Mouse (Mus musculus) limb, embryonic 10.5 days (tissue): ENCODE data around the gene Dcaf15. TPM values are rescaled to one million over a fixed set of nuclear protein-coding genes. Genes with fewer than 3 reads are reported as not detected.

Source experiments
- DNase-seq: peaks from one replicate; pipeline ENCODE4 v3.0.0-alpha.2; 2017; ENCODE audit warnings: low spot score
- H3K27ac ChIP-seq: fragments of 300-500 bp; sonication (generic); 2 replicates; pipeline ENCODE4 v1.5.1; 2016; ENCODE audit warnings: mild to moderate bottlenecking
- H3K27me3 ChIP-seq: fragments of 300-500 bp; sonication (generic); 2 replicates; pipeline ENCODE4 v1.6.1; 2016; ENCODE audit warnings: low read depth, mild to moderate bottlenecking; ENCODE audit not compliant: poor library complexity, severe bottlenecking
- H3K36me3 ChIP-seq: fragments of 300-500 bp; sonication (generic); 2 replicates; pipeline ENCODE4 v1.6.1; 2016; ENCODE audit warnings: mild to moderate bottlenecking, moderate library complexity
- H3K4me1 ChIP-seq: fragments of 300-500 bp; sonication (generic); 2 replicates; pipeline ENCODE4 v1.6.1; 2016
- H3K4me3 ChIP-seq: fragments of 300-500 bp; sonication (generic); 2 replicates; pipeline ENCODE4 v1.5.1; 2016; ENCODE audit warnings: mild to moderate bottlenecking, moderate library complexity
- H3K9me3 ChIP-seq: fragments of 300-500 bp; sonication (generic); replicated peaks from 2 replicates; pipeline ENCODE4 v1.6.1; 2016; ENCODE audit warnings: mild to moderate bottlenecking
- WGBS: fragments of 180-500 bp; shearing (Covaris S2); methylation state at CpG from one replicate; pipeline ENCODE4 v1.1.7; 2016; 5-methylcytosine and 5-hydroxymethylcytosine counted together
- microRNA counts: library from miRNA; unstranded; fragments of <30 nt; microRNA quantifications from one replicate; lab custom pipeline; 2017
- microRNA-seq: library from miRNA; unstranded; fragments of <30 nt; microRNA quantifications from one replicate; pipeline ENCODE4, GENCODE M21; 2017
- polyA plus RNA-seq: library from polyadenylated mRNA; unstranded; fragments of >200 nt; fragmentation: Nextera tagmentation; extraction: Ambion mirVana; gene quantifications from 2 replicates; pipeline ENCODE4 v1.2.1, GENCODE M21; 2016

The Dcaf15 gene
- polyA plus RNA-seq, 1 experiment from 2014 or later = 20.8 TPM

GRCm38 (mm10) chr8:84052746-84053145, 51.8 kb downstream of the Dcaf15 start:
- DNase-seq = no peak
- no peak overlapping the region for H3K4me3 ChIP-seq
- H3K4me1 ChIP-seq = 0 out of 2 replicates have a peak, but pooled peaks cover 5% of the 10 kb centered on the region
- WGBS = 88% methylated on average over 3 of the region's 3 CpGs
- no peaks in the 10 kb centered on the region for H3K9me3 ChIP-seq
- no peaks in the 10 kb centered on the region for H3K36me3 ChIP-seq
- no peak overlapping the region for H3K27ac ChIP-seq
- peaks cover 9% of the 10 kb centered on the region; the same call in 1 of the 2 replicates for H3K27me3 ChIP-seq

GRCm38 (mm10) chr8:84048171-84048570, 56.4 kb downstream of the Dcaf15 start:
- H3K4me3 ChIP-seq = no peak overlapping the region
- WGBS = 84% methylated on average over 5 of the region's 5 CpGs

More at GRCm38 (mm10) chr8:84048171-84048570, 56.4 kb downstream of the Dcaf15 start:
- Histone ChIP-seq H3K36me3 (no peaks in the 10 kb centered on the region), H3K9me3 (no peaks in the 10 kb centered on the region), H3K27me3 (peaks cover 47% of the 10 kb centered on the region), H3K27ac (no peak overlapping the region), H3K4me1 (peaks cover 15% of the 10 kb centered on the region)
- no peak for DNase-seq

MicroRNAs within 50 kb of the gene (microRNA counts, 519-probe panel; counts per million panel counts)
- 2,761 counts per million, percentile 73 among the panel's probes with 10 or more counts for microRNA mmu-miR-709 (lab: Ali Mortazavi, UCI)

Small RNAs within 50 kb of the gene (microRNA-seq; reads per million reads assigned to microRNA genes)
- gene Mir709 = not detected

Other genes starting within 250 kb of the Dcaf15 start
- 12.3 and 16.2 TPM in 2 replicates for gene Adgrl1, start 204.7 kb downstream of the Dcaf15 start, polyA plus RNA-seq
- 0.58 and 0.70 TPM in 2 replicates for gene Gm10644, start 149.6 kb downstream of the Dcaf15 start, polyA plus RNA-seq
- 94.6 and 101 TPM in 2 replicates for gene Asf1b, start 149.3 kb downstream of the Dcaf15 start, polyA plus RNA-seq
- gene Prkaca, start 131.8 kb downstream of the Dcaf15 start, polyA plus RNA-seq = 136 and 158 TPM in 2 replicates
- gene Samd1, start 107.1 kb downstream of the Dcaf15 start, polyA plus RNA-seq = 10.3 and 12.5 TPM in 2 replicates
- gene 1700067K01Rik, start 103.3 kb downstream of the Dcaf15 start, polyA plus RNA-seq = 0.28 and 0.73 TPM in 2 replicates
- gene 2210011C24Rik, start 92.6 kb downstream of the Dcaf15 start, polyA plus RNA-seq = 0.13 TPM in 1 of 2 replicates, not detected in the other
- gene Palm3, start 83.3 kb downstream of the Dcaf15 start, polyA plus RNA-seq = 6.5 and 6.6 TPM in 2 replicates
- 0.40 and 0.58 TPM in 2 replicates for gene Il27ra, start 62.2 kb downstream of the Dcaf15 start, polyA plus RNA-seq
- not detected in 2 replicates for gene Rln3, start 59.8 kb downstream of the Dcaf15 start, polyA plus RNA-seq
- 0.88 and 1.0 TPM in 2 replicates for gene Gm10643, start 39.6 kb downstream of the Dcaf15 start, polyA plus RNA-seq
- gene Rfx1, start 37.9 kb downstream of the Dcaf15 start, polyA plus RNA-seq = 9.5 and 11.3 TPM in 2 replicates
- gene Podnl1, start 21.2 kb upstream of the Dcaf15 start, polyA plus RNA-seq = 0.29 TPM in 1 of 2 replicates, not detected in the other
- gene Cc2d1a, start 43.2 kb upstream of the Dcaf15 start, polyA plus RNA-seq = 22.6 and 24.8 TPM in 2 replicates
- 1.5 and 2.3 TPM in 2 replicates for gene 4930432K21Rik, start 43.3 kb upstream of the Dcaf15 start, polyA plus RNA-seq
- gene Nanos3, start 80.4 kb upstream of the Dcaf15 start, polyA plus RNA-seq = 3.1 and 3.2 TPM in 2 replicates
- 40.1 and 44.4 TPM in 2 replicates for gene Zswim4, start 132.3 kb upstream of the Dcaf15 start, polyA plus RNA-seq
- gene D8Ertd738e, start 145.0 kb upstream of the Dcaf15 start, polyA plus RNA-seq = 420 and 449 TPM in 2 replicates
- 75.0 and 83.0 TPM in 2 replicates for gene Mri1, start 152.6 kb upstream of the Dcaf15 start, polyA plus RNA-seq
- gene Ccdc130, start 165.6 kb upstream of the Dcaf15 start, polyA plus RNA-seq = 15.0 and 22.9 TPM in 2 replicates